Mouse (Mus musculus) small intestine, adult 10 weeks (tissue): Measurements from ENCODE around the gene Iba57. TPM values are rescaled to one million over a fixed set of nuclear protein-coding genes. Genes with fewer than 3 reads are reported as not detected.

ENCODE experiments used
- polyA plus RNA-seq: library from polyadenylated mRNA; stranded (reverse); fragments of 350-450 nt; fragmentation: Illumina TruSeq; extraction: RNeasy Lipid Tissue Mini Kit (QIAGEN cat#74804); gene quantifications from one replicate; pipeline ENCODE4 v1.2.3, GENCODE M21; 2014; ENCODE audit warnings: low replicate concordance

Gene Iba57
- polyA plus RNA-seq, result 0.78 TPM

DNA sequence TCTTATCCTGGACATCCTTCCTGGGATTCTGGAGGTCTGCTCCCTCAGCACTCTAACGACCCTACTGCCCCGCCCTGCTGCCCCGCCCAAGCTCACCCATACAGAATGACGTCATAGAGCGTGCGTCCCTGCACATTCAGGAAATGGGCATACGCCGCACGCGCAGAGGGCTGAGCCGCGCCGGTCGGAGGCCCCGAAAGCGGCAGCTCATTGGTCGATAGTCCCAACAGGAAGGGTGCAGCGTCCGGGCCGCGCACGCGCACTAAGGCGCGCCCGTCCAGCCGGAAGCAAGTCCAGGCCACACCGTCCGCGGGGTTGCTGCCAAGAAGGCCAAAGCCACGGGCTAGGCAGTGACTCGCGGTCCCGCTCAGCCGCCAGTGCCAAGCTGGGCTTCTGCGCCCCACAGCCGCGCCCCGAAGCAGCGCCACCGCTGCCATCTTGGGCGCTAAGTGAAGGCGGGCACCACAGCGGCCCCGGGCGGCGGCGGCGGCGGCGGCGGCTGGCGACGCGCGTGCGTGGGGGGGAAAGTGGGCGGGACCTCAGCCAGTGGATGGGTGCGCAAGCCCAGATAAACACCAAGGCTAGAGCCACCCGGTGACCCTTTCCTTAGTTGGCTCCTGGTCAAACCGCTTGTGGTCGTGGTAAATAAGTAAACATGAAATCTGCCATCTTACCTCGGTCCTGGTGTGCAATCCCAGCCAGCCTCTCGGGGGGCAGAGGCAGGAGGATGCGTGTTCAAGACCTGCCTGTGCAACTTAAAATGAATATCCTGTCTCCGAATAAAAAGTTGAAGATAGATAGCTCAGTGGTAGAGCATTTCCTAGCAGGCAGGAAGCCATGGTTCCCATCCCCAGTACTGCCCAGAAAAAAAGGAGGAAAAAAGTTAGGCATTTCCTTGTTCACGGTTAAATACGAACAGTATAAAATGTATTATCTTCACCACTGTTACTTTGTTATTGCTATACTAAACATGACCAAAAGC lies at the start of gene Iba57:
Gene Iba57 (minus strand): TSS at position 485 of the 982 bp plus-strand sequence.

DNA sequence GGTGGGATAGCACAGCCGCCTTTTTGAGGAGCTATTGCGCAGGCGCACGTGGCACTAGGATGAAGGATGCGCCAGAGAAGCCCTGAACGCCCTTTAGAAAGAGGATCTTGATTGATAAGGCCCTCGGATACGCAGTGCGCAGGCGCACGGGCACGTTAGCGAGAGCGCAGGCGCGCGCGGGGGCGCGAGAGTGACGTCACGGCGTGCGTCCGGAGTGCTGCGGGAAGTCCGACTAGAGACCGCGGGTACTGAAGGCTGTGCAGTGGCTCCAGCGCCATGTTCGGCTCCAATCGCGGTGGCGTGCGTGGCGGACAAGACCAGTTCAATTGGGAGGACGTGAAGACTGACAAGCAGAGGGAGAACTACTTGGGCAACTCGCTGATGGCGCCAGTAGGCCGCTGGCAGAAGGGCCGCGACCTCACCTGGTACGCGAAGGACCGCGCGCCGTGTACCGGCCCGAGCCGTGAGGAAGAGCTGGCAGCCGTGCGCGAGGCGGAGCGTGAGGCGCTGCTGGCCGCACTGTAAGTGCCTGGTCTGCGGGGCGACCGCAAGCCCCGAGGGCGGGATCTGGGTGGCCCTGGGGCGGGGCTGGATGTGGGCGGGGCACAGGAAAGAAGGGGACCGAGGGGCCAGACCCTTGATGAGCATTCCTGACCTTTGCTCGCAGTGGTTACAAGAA lies 44.8 kb upstream of the Iba57 start, which contains the start of gene 2310033P09Rik:
Gene 2310033P09Rik (plus strand): TSS at position 169 of the 679 bp plus-strand sequence.

DNA sequence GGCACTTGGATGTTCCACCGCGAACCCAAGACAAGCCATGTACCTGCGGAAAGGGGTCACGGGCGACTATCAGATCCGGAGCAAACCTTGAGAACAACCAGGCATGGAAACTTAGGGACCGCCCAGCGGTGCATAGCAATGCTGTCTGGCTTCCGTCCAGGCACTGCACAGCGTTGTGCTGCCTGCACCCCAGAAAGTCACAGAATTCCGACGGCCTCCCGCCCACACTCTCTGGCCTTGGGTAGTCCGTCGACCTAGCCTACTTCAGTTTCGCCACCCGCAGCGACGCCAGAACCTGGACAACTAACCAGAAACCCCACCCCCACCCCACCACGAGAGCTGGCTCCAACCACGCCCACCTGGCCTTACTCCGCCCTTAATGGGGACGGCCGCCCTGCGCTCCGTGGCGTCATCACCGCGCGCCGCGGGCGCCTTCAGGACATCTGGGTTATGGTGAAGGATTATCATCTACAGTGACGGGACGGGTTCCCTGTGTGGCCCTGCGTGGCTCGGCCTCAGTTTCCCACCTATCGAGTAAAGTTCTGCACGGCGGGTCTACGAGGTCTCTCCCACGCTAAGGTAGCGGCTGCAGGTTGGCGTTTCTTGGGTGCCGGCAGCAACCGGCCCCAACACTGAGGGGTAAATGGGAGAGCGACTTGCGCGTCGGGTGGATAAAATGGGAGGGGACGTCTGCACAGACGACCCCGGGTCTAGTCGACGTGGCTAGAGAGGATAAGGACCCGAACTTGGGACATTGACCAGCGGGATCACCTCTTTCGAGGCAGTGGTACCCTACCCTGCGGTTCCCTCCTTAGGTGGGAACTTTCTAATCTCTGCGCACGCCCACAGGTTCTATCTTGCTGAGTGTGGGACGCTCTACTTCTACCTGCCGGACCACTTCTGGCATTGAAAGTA lies 38.8 kb upstream of the Iba57 start, which contains the start of gene Mrpl55:
Gene Mrpl55 (plus strand): TSS at position 406 of the 915 bp plus-strand sequence.

DNA sequence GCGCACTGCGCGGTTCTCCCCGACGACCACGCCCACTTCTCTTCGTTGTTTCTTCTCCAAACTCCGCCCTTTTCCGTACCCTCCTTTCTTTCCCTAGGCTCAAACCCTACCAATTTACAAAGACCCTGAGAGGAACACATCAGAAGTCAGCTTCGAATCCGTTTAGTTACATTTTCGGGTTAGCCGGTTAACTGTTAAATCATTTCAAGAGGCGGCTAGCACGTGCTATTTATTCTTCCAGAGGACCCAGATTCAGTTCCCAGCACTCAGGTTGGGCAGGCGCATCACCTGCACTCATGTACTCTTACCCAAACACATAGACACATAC lies 28.5 kb upstream of the Iba57 start, which contains the start of gene Guk1:
Gene Guk1 (minus strand): TSS at position 154 of the 328 bp plus-strand sequence.

DNA sequence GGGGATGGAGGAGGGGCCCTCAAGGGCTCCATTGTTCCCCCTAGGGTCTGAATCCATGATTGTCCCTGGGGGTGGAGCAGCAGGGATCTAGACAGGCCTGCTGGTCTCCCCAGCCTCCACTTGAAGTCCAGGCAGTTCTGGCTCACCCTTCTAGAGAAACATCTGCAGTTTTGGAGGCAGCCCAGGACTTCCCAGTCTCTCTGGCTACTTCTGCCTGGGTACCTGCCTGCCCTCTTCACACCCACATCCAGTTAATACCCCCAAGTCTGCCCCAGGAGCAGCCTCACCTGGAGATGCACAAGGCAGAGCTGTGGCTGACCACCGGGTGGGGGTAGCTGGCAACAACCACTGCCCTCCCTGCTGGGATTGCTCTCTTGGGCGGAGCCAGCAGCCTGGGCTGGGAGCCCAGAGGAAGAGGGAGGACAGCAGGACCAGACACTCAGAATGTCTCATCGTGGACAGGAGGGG lies 19.4 kb upstream of the Iba57 start, which contains the start of gene Gjc2:
Gene Gjc2 (minus strand): TSS at position 350 of the 468 bp plus-strand sequence.

DNA sequence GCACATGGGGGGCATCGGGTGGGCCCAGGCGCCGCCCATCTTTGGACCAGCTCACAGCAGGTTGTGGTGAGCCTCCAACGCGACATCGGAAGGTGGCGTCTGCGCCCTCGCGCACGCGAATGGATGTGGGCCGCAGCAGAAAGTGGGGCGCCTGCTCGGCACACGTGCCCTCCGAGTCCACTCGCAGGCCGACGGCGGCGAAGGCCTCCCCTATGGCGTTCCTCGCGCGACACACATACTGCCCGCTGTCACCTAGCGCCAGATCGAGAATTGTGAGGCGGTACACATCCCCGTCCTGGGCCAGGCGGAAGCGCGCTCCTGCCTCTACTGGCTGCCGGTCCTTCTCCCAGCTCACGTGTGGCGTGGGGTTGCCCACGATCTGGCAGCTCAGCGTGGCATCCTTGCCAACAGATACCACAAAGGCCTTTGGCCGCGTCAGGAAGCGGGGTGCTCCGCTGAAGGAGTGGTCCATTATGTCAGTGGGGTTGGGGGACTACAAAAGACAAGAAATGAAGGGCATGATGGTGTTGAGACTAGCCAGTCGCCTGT lies 27.6 kb downstream of the Iba57 start, which contains the start of gene Obscn:
Gene Obscn (minus strand): TSS at position 499 of the 549 bp plus-strand sequence.

Other genes starting within 250 kb of the Iba57 start
- gene Btnl10, start 245.8 kb downstream of the Iba57 start, polyA plus RNA-seq, result not detected
- gene Rnf187, start 224.8 kb downstream of the Iba57 start, polyA plus RNA-seq, result 3.1 TPM
- gene Hist3h2ba, start 214.8 kb downstream of the Iba57 start, polyA plus RNA-seq, result not detected
- 8.1 TPM for gene Hist3h2a, start 209.1 kb downstream of the Iba57 start, polyA plus RNA-seq
- not detected for gene Trim17, start 209.1 kb downstream of the Iba57 start, polyA plus RNA-seq
- gene Trim11, start 185.6 kb downstream of the Iba57 start, polyA plus RNA-seq, result 1.6 TPM
- gene Obscn, start 27.3 kb downstream of the Iba57 start, polyA plus RNA-seq, result not detected
- not detected for gene Gjc2, start 19.5 kb upstream of the Iba57 start, polyA plus RNA-seq
- gene Guk1, start 28.5 kb upstream of the Iba57 start, polyA plus RNA-seq, result 3.9 TPM
- 14.2 TPM for gene Mrpl55, start 38.7 kb upstream of the Iba57 start, polyA plus RNA-seq
- 0.45 TPM for gene 2310033P09Rik, start 44.6 kb upstream of the Iba57 start, polyA plus RNA-seq
- gene Arf1, start 64.5 kb upstream of the Iba57 start, polyA plus RNA-seq, result 277 TPM
- gene Wnt3a, start 127.0 kb upstream of the Iba57 start, polyA plus RNA-seq, result not detected
- 0.19 TPM for gene Wnt9a, start 143.2 kb upstream of the Iba57 start, polyA plus RNA-seq
- not detected for gene Prss38, start 211.9 kb upstream of the Iba57 start, polyA plus RNA-seq